Mouse (Mus musculus) liver, postnatal 0 days (tissue): ENCODE measurements around the gene Grhl3.

Source experiments
- CTCF ChIP-seq: sonication (generic); IDR thresholded peaks from 2 replicates; pipeline ENCODE4 v1.5.1; 2016; ENCODE audit warnings: antibody characterized with exemption, low read depth
- EP300 ChIP-seq: IDR thresholded peaks from 2 replicates; pipeline ENCODE4 v1.6.1; 2016; ENCODE audit warnings: antibody characterized with exemption, low read depth, mild to moderate bottlenecking

- TF ChIP-seq EP300: no peak
- peak; percentile 33; the same call in 1 of the 2 replicates for TF ChIP-seq CTCF
Measured at GRCm38 (mm10) chr4:135591610-135592304, 18.3 kb upstream of the Grhl3 start.
